Mouse (Mus musculus): ENCODE results near the gene Kcnj1. TPM values are rescaled to one million over a fixed set of nuclear protein-coding genes. Genes with fewer than 3 reads are reported as not detected.

The Kcnj1 gene
- polyA plus RNA-seq, 1 experiment from 2014 or later = not detected

DNA sequence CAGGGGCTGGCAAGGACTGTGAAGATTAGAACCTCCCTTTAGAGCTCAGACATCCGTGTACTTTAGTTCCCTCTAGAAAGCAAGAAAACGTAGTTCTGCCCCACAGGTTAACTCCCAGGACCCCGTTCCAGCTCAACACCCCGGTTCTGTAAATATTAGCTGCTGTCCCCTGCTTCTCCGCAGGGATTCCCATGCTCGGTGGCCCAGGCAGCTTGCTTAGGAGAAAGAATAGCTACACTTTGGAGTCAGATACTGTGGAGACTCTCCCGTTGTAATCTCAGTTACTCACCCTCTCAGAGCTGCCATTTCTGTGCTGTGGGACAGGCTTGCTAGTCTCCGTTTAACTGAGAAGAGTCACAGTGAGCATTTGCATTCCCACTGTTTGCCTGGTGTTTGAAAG, 29.4 kb upstream of the Kcnj1 start:
- ATAC-seq = no peak
- H3K4me2 ChIP-seq (replicated peaks; ENCODE audit: low read depth) = no peak overlapping the region
- peaks cover 38% of the 10 kb centered on the region for H3K27me3 ChIP-seq (replicated peaks; ENCODE audit: control insufficient read depth, insufficient read depth, low read length)
- H3K4me3 ChIP-seq (ENCODE audit: low read depth, low read length) = no peak overlapping the region
- no peaks in the 10 kb centered on the region for H3K36me3 ChIP-seq (ENCODE audit: control insufficient read depth, insufficient read depth)
- H3K9ac ChIP-seq (ENCODE audit: low read depth, low read length) = no peak overlapping the region
- H3K9me3 ChIP-seq (ENCODE audit: control insufficient read depth) = no peaks in the 10 kb centered on the region
- TF ChIP-seq CTCF (IDR thresholded peaks at IDR 0.05; ENCODE audit: low read depth) = no peak
- H3K27ac ChIP-seq (ENCODE audit: low read depth, low read length) = no peak overlapping the region
- 31% methylated on average over 8 of the region's 8 CpGs for WGBS
- no peaks in the 10 kb centered on the region for H3K4me1 ChIP-seq (replicated peaks; ENCODE audit: control insufficient read depth, insufficient read depth, low read length)

DNA sequence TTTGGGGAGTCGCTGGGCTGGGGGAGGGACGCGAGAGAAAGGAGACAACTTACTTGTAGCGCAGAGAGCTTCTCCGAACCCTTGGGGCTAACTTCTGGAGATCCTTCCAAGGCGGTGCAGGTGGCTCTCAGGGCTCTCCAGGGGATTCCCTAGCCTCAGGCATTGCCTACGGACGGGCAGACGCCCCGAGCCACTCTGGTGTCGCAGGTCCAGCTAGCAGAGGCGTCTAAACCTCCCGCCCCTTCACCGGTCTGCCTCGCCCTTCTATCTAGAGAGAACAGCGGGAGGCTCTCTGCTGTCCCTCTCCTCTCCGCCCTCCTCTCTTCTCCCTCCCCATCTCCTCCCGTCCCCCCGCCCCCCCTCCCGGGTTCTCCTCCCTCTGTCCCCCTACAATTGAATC, 28.2 kb upstream of the Kcnj1 start, which contains the start of gene Kcnj5:
Gene Kcnj5 (minus strand): TSS at position 300 of the 400 bp plus-strand sequence.
- no peaks in the 10 kb centered on the region for H3K9me3 ChIP-seq (ENCODE audit: control insufficient read depth)
- peaks cover 38% of the 10 kb centered on the region for H3K27me3 ChIP-seq (replicated peaks; ENCODE audit: control insufficient read depth, insufficient read depth, low read length)
- H3K9ac ChIP-seq (ENCODE audit: low read depth, low read length) = no peak within 1 kb of the TSS
- no peaks in the 10 kb centered on the region for H3K4me1 ChIP-seq (replicated peaks; ENCODE audit: control insufficient read depth, insufficient read depth, low read length)
- ATAC-seq = no peak
- H3K27ac ChIP-seq (ENCODE audit: low read depth, low read length) = no peak within 1 kb of the TSS
- no peak for TF ChIP-seq CTCF (IDR thresholded peaks at IDR 0.05; ENCODE audit: low read depth)
- WGBS = under 1% methylated on average over 20 of the region's 20 CpGs
- no peaks in the 10 kb centered on the region for H3K36me3 ChIP-seq (ENCODE audit: control insufficient read depth, insufficient read depth)
- peak within 1 kb of the TSS; percentile 24 for H3K4me3 ChIP-seq (ENCODE audit: low read depth, low read length)
- peak within 1 kb of the TSS; percentile 52 for H3K4me2 ChIP-seq (replicated peaks; ENCODE audit: low read depth)

DNA sequence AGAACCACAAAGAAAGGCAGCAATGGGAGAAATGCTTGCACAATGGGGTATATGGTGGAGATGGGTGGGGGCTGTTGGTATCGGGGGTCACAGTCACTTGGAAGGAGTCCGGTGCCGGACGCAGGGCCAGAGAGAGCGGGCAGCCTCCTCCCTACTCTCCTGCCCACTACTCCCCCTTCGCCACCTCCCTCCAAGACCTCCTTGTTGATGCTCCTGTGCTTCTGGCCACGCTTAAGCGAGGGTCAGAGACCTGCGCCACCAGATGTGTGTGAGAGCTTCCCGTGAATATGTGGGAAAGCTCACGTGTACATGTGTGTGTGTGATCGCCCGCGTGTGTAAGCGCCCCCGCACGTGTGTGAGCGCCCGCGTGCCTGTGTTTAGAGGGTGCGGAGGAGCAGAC, 27.8 kb upstream of the Kcnj1 start:
- 10% methylated on average over 21 of the region's 21 CpGs for WGBS
- Histone ChIP-seq H3K27ac (ENCODE audit: low read depth, low read length) (no peak overlapping the region), H3K9me3 (ENCODE audit: control insufficient read depth) (no peaks in the 10 kb centered on the region), H3K4me2 (replicated peaks; ENCODE audit: low read depth) (peak overlapping the region; percentile 52), H3K36me3 (ENCODE audit: control insufficient read depth, insufficient read depth) (no peaks in the 10 kb centered on the region), H3K4me1 (replicated peaks; ENCODE audit: control insufficient read depth, insufficient read depth, low read length) (no peaks in the 10 kb centered on the region), H3K9ac (ENCODE audit: low read depth, low read length) (no peak overlapping the region), H3K4me3 (ENCODE audit: low read depth, low read length) (peak overlapping the region; percentile 24), H3K27me3 (replicated peaks; ENCODE audit: control insufficient read depth, insufficient read depth, low read length) (peaks cover 38% of the 10 kb centered on the region)
- TF ChIP-seq CTCF (IDR thresholded peaks at IDR 0.05; ENCODE audit: low read depth) = no peak
- ATAC-seq = no peak

DNA sequence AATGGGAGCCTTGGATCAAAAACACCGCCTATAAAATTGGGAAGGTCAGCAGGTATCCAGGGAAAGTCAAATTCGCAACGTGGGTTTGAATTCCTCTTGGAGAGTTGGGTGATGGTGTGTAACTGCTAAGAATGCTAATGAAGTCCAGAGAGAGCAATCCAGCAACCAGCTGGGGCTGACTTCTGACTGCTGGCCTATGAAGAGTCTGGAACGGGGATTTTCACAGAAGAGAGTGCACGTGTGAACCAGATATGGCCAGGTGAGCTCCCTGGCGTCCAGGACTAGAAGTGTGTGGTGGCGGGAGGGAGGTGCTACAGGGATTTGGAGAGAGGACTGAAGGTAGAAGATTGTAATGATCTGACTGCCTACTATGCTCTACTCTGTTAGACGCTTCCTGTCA, 24.2 kb upstream of the Kcnj1 start:
- no peak overlapping the region for H3K27ac ChIP-seq (ENCODE audit: low read depth, low read length)
- 70% methylated on average over 8 of the region's 8 CpGs for WGBS
- ATAC-seq = no peak

DNA sequence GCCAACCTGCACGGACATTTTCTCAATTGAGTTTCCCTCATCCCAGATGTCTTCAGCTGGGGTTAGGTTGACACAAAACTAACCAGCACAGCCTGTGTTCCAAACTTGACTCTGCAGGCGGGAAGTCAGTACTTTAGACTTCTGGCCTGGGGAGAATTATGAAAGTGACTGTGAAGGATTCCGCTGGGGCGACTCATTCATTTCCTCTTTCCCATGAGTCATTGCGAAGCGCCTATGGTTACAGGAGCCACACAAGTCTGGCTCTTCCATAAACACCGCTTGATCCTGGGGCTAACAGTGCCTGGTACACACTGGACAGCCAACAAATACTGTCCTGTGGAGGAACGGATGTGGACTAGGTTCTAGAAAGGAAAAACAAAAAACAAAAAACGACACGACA, 22.9 kb upstream of the Kcnj1 start:
- Histone ChIP-seq H3K9me3 (ENCODE audit: control insufficient read depth) (no peaks in the 10 kb centered on the region), H3K4me2 (replicated peaks; ENCODE audit: low read depth) (no peak overlapping the region), H3K36me3 (ENCODE audit: control insufficient read depth, insufficient read depth) (no peaks in the 10 kb centered on the region), H3K4me1 (replicated peaks; ENCODE audit: control insufficient read depth, insufficient read depth, low read length) (no peaks in the 10 kb centered on the region), H3K4me3 (ENCODE audit: low read depth, low read length) (no peak overlapping the region), H3K27ac (ENCODE audit: low read depth, low read length) (no peak overlapping the region), H3K9ac (ENCODE audit: low read depth, low read length) (no peak overlapping the region), H3K27me3 (replicated peaks; ENCODE audit: control insufficient read depth, insufficient read depth, low read length) (peaks cover 18% of the 10 kb centered on the region)
- no peak for ATAC-seq
- no peak for TF ChIP-seq CTCF (IDR thresholded peaks at IDR 0.05; ENCODE audit: low read depth)
- 82% methylated on average over 10 of the region's 10 CpGs for WGBS

More for the DNA sequence above, 24.2 kb upstream of the Kcnj1 start:
- Histone ChIP-seq H3K9ac (ENCODE audit: low read depth, low read length) (no peak overlapping the region), H3K4me3 (ENCODE audit: low read depth, low read length) (no peak overlapping the region), H3K9me3 (ENCODE audit: control insufficient read depth) (no peaks in the 10 kb centered on the region), H3K4me1 (replicated peaks; ENCODE audit: control insufficient read depth, insufficient read depth, low read length) (no peaks in the 10 kb centered on the region), H3K36me3 (ENCODE audit: control insufficient read depth, insufficient read depth) (no peaks in the 10 kb centered on the region), H3K4me2 (replicated peaks; ENCODE audit: low read depth) (no peak overlapping the region), H3K27me3 (replicated peaks; ENCODE audit: control insufficient read depth, insufficient read depth, low read length) (peaks cover 30% of the 10 kb centered on the region)
- no peak for TF ChIP-seq CTCF (IDR thresholded peaks at IDR 0.05; ENCODE audit: low read depth)

DNA sequence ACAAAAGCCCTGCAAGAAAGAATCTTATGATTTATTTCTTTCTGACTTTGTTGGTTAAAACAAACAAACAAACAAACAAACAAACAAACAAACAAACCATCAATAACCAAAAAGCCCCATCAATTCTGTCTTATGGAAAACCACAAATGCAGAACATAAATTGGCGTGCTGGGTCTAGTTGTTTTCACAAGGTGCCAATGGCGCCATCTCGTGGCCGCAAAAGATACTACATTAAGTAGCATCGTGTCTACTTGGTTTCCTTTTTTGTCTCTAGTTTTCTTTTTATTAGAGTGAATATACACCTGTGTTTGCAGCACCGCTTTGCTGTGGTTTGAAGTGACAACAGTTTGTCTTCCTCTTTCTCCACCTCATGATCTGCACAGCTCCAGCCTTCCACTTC, 22.0 kb upstream of the Kcnj1 start:
- Histone ChIP-seq H3K4me2 (replicated peaks; ENCODE audit: low read depth) (no peak overlapping the region), H3K4me1 (replicated peaks; ENCODE audit: control insufficient read depth, insufficient read depth, low read length) (no peaks in the 10 kb centered on the region), H3K27me3 (replicated peaks; ENCODE audit: control insufficient read depth, insufficient read depth, low read length) (peaks cover 10% of the 10 kb centered on the region; the same call in 1 of the 2 replicates), H3K9ac (ENCODE audit: low read depth, low read length) (no peak overlapping the region), H3K9me3 (ENCODE audit: control insufficient read depth) (no peaks in the 10 kb centered on the region), H3K36me3 (ENCODE audit: control insufficient read depth, insufficient read depth) (no peaks in the 10 kb centered on the region), H3K4me3 (ENCODE audit: low read depth, low read length) (no peak overlapping the region), H3K27ac (ENCODE audit: low read depth, low read length) (no peak overlapping the region)
- no peak for ATAC-seq
- 6% methylated on average over 6 of the region's 6 CpGs for WGBS
- TF ChIP-seq CTCF (IDR thresholded peaks at IDR 0.05; ENCODE audit: low read depth) = peak; percentile 92

DNA sequence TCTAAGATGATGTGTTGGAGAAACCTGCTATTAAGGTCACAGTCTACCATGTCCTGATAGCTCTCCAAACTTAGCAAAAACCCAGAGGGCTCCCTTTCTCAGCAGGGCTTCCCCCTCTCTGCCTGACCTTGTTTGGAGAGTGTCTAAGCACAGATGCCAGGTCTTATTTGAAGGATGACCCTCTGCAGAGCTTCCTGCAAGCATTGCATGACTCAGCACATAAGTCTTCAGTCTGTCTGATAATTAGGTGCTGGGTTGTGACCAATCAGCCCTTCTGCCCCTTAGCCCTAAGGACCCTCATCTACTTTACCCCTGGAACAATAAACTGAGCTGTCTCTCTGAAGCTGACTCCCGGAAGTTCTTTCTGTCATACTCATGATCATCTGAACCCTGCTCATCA, 11.5 kb upstream of the Kcnj1 start:
- no peaks in the 10 kb centered on the region for H3K27me3 ChIP-seq (replicated peaks; ENCODE audit: control insufficient read depth, insufficient read depth, low read length)
- no peaks in the 10 kb centered on the region for H3K36me3 ChIP-seq (ENCODE audit: control insufficient read depth, insufficient read depth)
- no peaks in the 10 kb centered on the region for H3K9me3 ChIP-seq (ENCODE audit: control insufficient read depth)
- ATAC-seq = no peak
- 81% methylated on average over 1 of the region's 1 CpGs for WGBS
- H3K4me1 ChIP-seq (replicated peaks; ENCODE audit: control insufficient read depth, insufficient read depth, low read length) = no peaks in the 10 kb centered on the region
- no peak for TF ChIP-seq CTCF (IDR thresholded peaks at IDR 0.05; ENCODE audit: low read depth)
- no peak overlapping the region for H3K27ac ChIP-seq (ENCODE audit: low read depth, low read length)
- no peak overlapping the region for H3K4me2 ChIP-seq (replicated peaks; ENCODE audit: low read depth)
- no peak overlapping the region for H3K9ac ChIP-seq (ENCODE audit: low read depth, low read length)
- no peak overlapping the region for H3K4me3 ChIP-seq (ENCODE audit: low read depth, low read length)

Measured in intestine, postnatal 0 days (tissue).